Mouse (Mus musculus): Measurements from ENCODE around the gene Gtf3a. TPM values are rescaled to one million over a fixed set of nuclear protein-coding genes. Genes with fewer than 3 reads are reported as not detected.
A peak's percentile ranks its signal among the peaks of the same experiment; 100 is the strongest.

The Gtf3a gene
- polyA plus RNA-seq, 1 experiment from 2014 or later, result 70.4 TPM

- H3K9ac ChIP-seq (ENCODE audit: low read length), result no peak overlapping the region
- no peak overlapping the region for H3K4me3 ChIP-seq (ENCODE audit: low read depth, low read length)
- no peak overlapping the region for H3K27ac ChIP-seq (replicated peaks)
- no peaks in the 10 kb centered on the region for H3K27me3 ChIP-seq (ENCODE audit: control insufficient read depth, insufficient read depth, low read length)
- WGBS, result 8% methylated on average over 8 of the region's 8 CpGs
- H3K36me3 ChIP-seq (ENCODE audit: control insufficient read depth, insufficient read depth, low read length), result no peaks in the 10 kb centered on the region
- TF ChIP-seq EP300 (optimal IDR thresholded peaks at IDR 0.05) (no peak), CTCF (IDR thresholded peaks at IDR 0.05; ENCODE audit: low read depth) (peak; percentile 94)
- H3K9me3 ChIP-seq (ENCODE audit: control insufficient read depth, low read length), result no peaks in the 10 kb centered on the region
- H3K4me2 ChIP-seq (replicated peaks; ENCODE audit: low read depth), result no peak overlapping the region
- ATAC-seq (ENCODE audit: low FRiP score, low TSS enrichment) (0 out of 2 replicates have a peak, but pooled peaks have one; percentile 54), DNase-seq (ENCODE audit: low spot score) (peak; percentile 74)
- no peaks in the 10 kb centered on the region for H3K4me1 ChIP-seq (replicated peaks; ENCODE audit: control insufficient read depth, insufficient read depth)
These were observed 34.8 kb downstream of the Gtf3a start for GRCm38 (mm10) chr5:146983216-146983615.

DNA sequence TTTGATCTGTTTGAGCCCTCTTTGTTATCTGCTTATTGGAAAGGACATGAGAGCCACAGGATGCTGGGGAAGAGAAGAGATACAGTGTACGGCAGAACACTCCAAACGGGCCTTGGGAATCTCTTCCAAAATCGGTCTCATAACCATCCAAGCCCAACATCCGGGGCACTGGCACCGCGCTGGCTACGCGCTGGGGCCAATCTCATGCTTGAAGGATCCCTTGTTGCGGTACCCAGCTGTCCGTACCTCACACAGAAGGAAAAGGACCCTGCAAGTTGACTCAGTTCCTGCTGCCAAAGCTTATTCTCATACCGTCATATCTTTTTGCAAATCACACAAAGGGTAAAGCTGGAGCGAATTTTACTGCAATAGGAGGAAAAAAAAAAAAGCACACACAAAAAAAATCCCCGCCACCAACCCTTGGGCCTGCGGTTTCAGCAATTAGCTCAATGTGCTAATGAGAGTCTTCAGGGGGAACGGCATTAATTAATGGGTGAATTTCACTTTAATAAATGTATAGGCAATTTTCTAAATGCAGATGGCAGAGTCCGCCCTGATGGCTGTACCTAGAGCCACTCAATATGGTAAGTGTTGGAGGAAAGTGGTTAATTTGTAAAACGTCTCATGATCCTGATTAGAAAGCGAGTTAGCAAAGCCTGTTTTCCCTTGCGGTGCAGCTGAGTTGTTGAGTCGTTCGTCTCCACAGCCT, 37.4 kb downstream of the Gtf3a start:
- no peaks in the 10 kb centered on the region for H3K9me3 ChIP-seq (ENCODE audit: control insufficient read depth, low read length)
- H3K4me3 ChIP-seq (ENCODE audit: low read depth, low read length), result no peak overlapping the region
- DNase-seq (ENCODE audit: low spot score) (no peak), ATAC-seq (ENCODE audit: low FRiP score, low TSS enrichment) (no peak)
- TF ChIP-seq CTCF (IDR thresholded peaks at IDR 0.05; ENCODE audit: low read depth) (no peak), EP300 (optimal IDR thresholded peaks at IDR 0.05) (no peak)
- no peaks in the 10 kb centered on the region for H3K36me3 ChIP-seq (ENCODE audit: control insufficient read depth, insufficient read depth, low read length)
- no peaks in the 10 kb centered on the region for H3K4me1 ChIP-seq (replicated peaks; ENCODE audit: control insufficient read depth, insufficient read depth)
- H3K4me2 ChIP-seq (replicated peaks; ENCODE audit: low read depth), result no peak overlapping the region
- H3K27ac ChIP-seq (replicated peaks), result no peak overlapping the region
- H3K9ac ChIP-seq (ENCODE audit: low read length), result no peak overlapping the region
- whole genome bisulfite sequencing, result 67% methylated on average over 21 of the region's 21 CpGs
- no peaks in the 10 kb centered on the region for H3K27me3 ChIP-seq (ENCODE audit: control insufficient read depth, insufficient read depth, low read length)

GRCm38 (mm10) chr5:146987588-146987987, 39.1 kb downstream of the Gtf3a start:
- H3K4me2 ChIP-seq (replicated peaks; ENCODE audit: low read depth), result no peak overlapping the region
- no peak overlapping the region for H3K4me3 ChIP-seq (ENCODE audit: low read depth, low read length)
- H3K27ac ChIP-seq (replicated peaks), result no peak overlapping the region
- TF ChIP-seq CTCF (IDR thresholded peaks at IDR 0.05; ENCODE audit: low read depth), result no peak
- TF ChIP-seq EP300 (optimal IDR thresholded peaks at IDR 0.05), result no peak
- no peaks in the 10 kb centered on the region for H3K9me3 ChIP-seq (ENCODE audit: control insufficient read depth, low read length)
- no peak overlapping the region for H3K9ac ChIP-seq (ENCODE audit: low read length)
- no peak for DNase-seq (ENCODE audit: low spot score)
- H3K27me3 ChIP-seq (ENCODE audit: control insufficient read depth, insufficient read depth, low read length), result no peaks in the 10 kb centered on the region
- H3K4me1 ChIP-seq (replicated peaks; ENCODE audit: control insufficient read depth, insufficient read depth), result no peaks in the 10 kb centered on the region
- ATAC-seq (ENCODE audit: low FRiP score, low TSS enrichment), result no peak
- H3K36me3 ChIP-seq (ENCODE audit: control insufficient read depth, insufficient read depth, low read length), result no peaks in the 10 kb centered on the region
- 53% methylated on average over 10 of the region's 10 CpGs for WGBS

- no peak overlapping the region for H3K4me3 ChIP-seq (ENCODE audit: low read depth, low read length)
- TF ChIP-seq EP300 (optimal IDR thresholded peaks at IDR 0.05), result no peak
- no peak for TF ChIP-seq CTCF (IDR thresholded peaks at IDR 0.05; ENCODE audit: low read depth)
- no peaks in the 10 kb centered on the region for H3K36me3 ChIP-seq (ENCODE audit: control insufficient read depth, insufficient read depth, low read length)
- H3K9ac ChIP-seq (ENCODE audit: low read length), result no peak overlapping the region
- WGBS, result 56% methylated on average over 5 of the region's 5 CpGs
- DNase-seq (ENCODE audit: low spot score) (no peak), ATAC-seq (ENCODE audit: low FRiP score, low TSS enrichment) (no peak)
- H3K27me3 ChIP-seq (ENCODE audit: control insufficient read depth, insufficient read depth, low read length), result no peaks in the 10 kb centered on the region
- H3K4me1 ChIP-seq (replicated peaks; ENCODE audit: control insufficient read depth, insufficient read depth), result no peaks in the 10 kb centered on the region
- no peak overlapping the region for H3K27ac ChIP-seq (replicated peaks)
- no peak overlapping the region for H3K4me2 ChIP-seq (replicated peaks; ENCODE audit: low read depth)
- H3K9me3 ChIP-seq (ENCODE audit: control insufficient read depth, low read length), result no peaks in the 10 kb centered on the region
These were observed 40.6 kb downstream of the Gtf3a start for GRCm38 (mm10) chr5:146989051-146989450.

DNA sequence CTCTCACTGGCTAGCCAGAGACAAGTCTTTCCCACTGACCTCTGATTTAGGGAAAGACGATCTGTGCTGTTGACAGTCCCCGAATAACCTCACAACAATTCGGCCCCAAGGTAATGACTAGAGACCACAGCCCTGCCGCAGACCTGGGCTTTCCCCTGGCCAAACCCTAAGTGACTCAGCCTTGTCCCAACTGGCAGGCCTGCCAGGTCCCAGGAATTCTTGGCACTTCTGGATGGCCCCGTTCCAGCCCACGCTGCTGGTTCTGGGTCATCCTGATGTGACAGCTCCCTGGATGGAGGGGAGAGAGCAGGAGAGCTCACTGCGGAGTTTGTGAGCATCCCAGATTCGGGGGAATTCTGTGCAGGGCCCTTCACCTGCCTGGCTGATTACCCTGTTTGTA, 45.1 kb downstream of the Gtf3a start:
- H3K4me2 ChIP-seq (replicated peaks; ENCODE audit: low read depth), result no peak overlapping the region
- DNase-seq (ENCODE audit: low spot score), result no peak
- H3K27me3 ChIP-seq (ENCODE audit: control insufficient read depth, insufficient read depth, low read length), result no peaks in the 10 kb centered on the region
- no peak overlapping the region for H3K27ac ChIP-seq (replicated peaks)
- H3K9me3 ChIP-seq (ENCODE audit: control insufficient read depth, low read length), result no peaks in the 10 kb centered on the region
- no peak overlapping the region for H3K9ac ChIP-seq (ENCODE audit: low read length)
- no peak overlapping the region for H3K4me3 ChIP-seq (ENCODE audit: low read depth, low read length)
- no peak for TF ChIP-seq CTCF (IDR thresholded peaks at IDR 0.05; ENCODE audit: low read depth)
- TF ChIP-seq EP300 (optimal IDR thresholded peaks at IDR 0.05), result no peak
- no peaks in the 10 kb centered on the region for H3K4me1 ChIP-seq (replicated peaks; ENCODE audit: control insufficient read depth, insufficient read depth)
- WGBS, result 65% methylated on average over 8 of the region's 8 CpGs
- H3K36me3 ChIP-seq (ENCODE audit: control insufficient read depth, insufficient read depth, low read length), result no peaks in the 10 kb centered on the region
- ATAC-seq (ENCODE audit: low FRiP score, low TSS enrichment), result no peak

GRCm38 (mm10) chr5:146994973-146995372, 46.5 kb downstream of the Gtf3a start:
- no peak for TF ChIP-seq EP300 (optimal IDR thresholded peaks at IDR 0.05)
- TF ChIP-seq CTCF (IDR thresholded peaks at IDR 0.05; ENCODE audit: low read depth), result no peak
- ATAC-seq (ENCODE audit: low FRiP score, low TSS enrichment), result no peak
- no peaks in the 10 kb centered on the region for H3K36me3 ChIP-seq (ENCODE audit: control insufficient read depth, insufficient read depth, low read length)
- no peaks in the 10 kb centered on the region for H3K27me3 ChIP-seq (ENCODE audit: control insufficient read depth, insufficient read depth, low read length)
- H3K9me3 ChIP-seq (ENCODE audit: control insufficient read depth, low read length), result no peaks in the 10 kb centered on the region
- no peak overlapping the region for H3K27ac ChIP-seq (replicated peaks)
- no peaks in the 10 kb centered on the region for H3K4me1 ChIP-seq (replicated peaks; ENCODE audit: control insufficient read depth, insufficient read depth)
- no peak overlapping the region for H3K4me2 ChIP-seq (replicated peaks; ENCODE audit: low read depth)
- no peak overlapping the region for H3K4me3 ChIP-seq (ENCODE audit: low read depth, low read length)
- DNase-seq (ENCODE audit: low spot score), result no peak
- H3K9ac ChIP-seq (ENCODE audit: low read length), result no peak overlapping the region
- WGBS, result 47% methylated on average over 6 of the region's 6 CpGs

All from stomach, postnatal 0 days (tissue).